Mouse (Mus musculus) sigmoid colon, adult 10 weeks (tissue): ENCODE measurements around the gene Hrk. TPM values are rescaled to one million over a fixed set of nuclear protein-coding genes. Genes with fewer than 3 reads are reported as not detected.

Experiments used
- polyA plus RNA-seq: library from polyadenylated mRNA; stranded (reverse); fragments of 350-450 nt; fragmentation: Illumina TruSeq; extraction: RNeasy Lipid Tissue Mini Kit (QIAGEN cat#74804); gene quantifications from one replicate; pipeline ENCODE4 v1.2.3, GENCODE M21; 2014; ENCODE audit warnings: low read depth, low replicate concordance

Gene Hrk
- not detected for polyA plus RNA-seq

GRCm38 (mm10) chr5:118164581-118164980 is at the start of gene Hrk:
Hrk (plus strand) TSS chr5:118164648.

GRCm38 (mm10) chr5:118154839-118155564 is 9.4 kb upstream of the Hrk start, which contains the start of gene Fbxw8:
Fbxw8 (minus strand) TSS chr5:118155464.

Other genes with a start within 250 kb of the Hrk start
- 10.9 TPM for gene Fbxo21, start 187.9 kb upstream of the Hrk start, polyA plus RNA-seq
- not detected for gene Tesc, start 136.9 kb upstream of the Hrk start, polyA plus RNA-seq
- gene Fbxw8, start 9.2 kb upstream of the Hrk start, polyA plus RNA-seq, result 0.98 TPM
- 0.57 TPM for gene Rnft2, start 80.5 kb downstream of the Hrk start, polyA plus RNA-seq
- 2.7 TPM for gene 2410131K14Rik, start 80.6 kb downstream of the Hrk start, polyA plus RNA-seq